Mouse (Mus musculus) intestine, embryonic 14.5 days (tissue): ENCODE data around the gene Fbn1. TPM values are rescaled to one million over a fixed set of nuclear protein-coding genes. Genes with fewer than 3 reads are reported as not detected.

Experiments
- ATAC-seq: fragments of 200-750 bp; cut with Nextera tagmentation; replicated peaks from 2 replicates; pipeline ENCODE4 v1.8.0; 2017; ENCODE audit warnings: low read depth, moderate number of reproducible peaks, moderate TSS enrichment, moderate library complexity; ENCODE audit not compliant: low FRiP score, low TSS enrichment
- DNase-seq: peaks from one replicate; pipeline ENCODE4 v3.0.0-alpha.2; 2018; ENCODE audit warnings: low spot score
- H3K27ac ChIP-seq: fragments of 300-500 bp; sonication (generic); 2 replicates; pipeline ENCODE4 v1.5.1; 2014; ENCODE audit warnings: low read depth, mild to moderate bottlenecking, control low read depth
- H3K27me3 ChIP-seq: fragments of 300-500 bp; sonication (generic); replicated peaks from 2 replicates; pipeline ENCODE4 v1.6.1; 2014; ENCODE audit warnings: low read length, control low read depth; ENCODE audit not compliant: control insufficient read depth, insufficient read depth
- H3K36me3 ChIP-seq: fragments of 300-500 bp; sonication (generic); 2 replicates; pipeline ENCODE4 v1.6.1; 2014; ENCODE audit warnings: low read length, control low read depth; ENCODE audit not compliant: control insufficient read depth, insufficient read depth
- H3K4me1 ChIP-seq: fragments of 300-500 bp; sonication (generic); replicated peaks from 2 replicates; pipeline ENCODE4 v1.6.1; 2014; ENCODE audit warnings: low read length, control low read depth, mixed read lengths; ENCODE audit not compliant: control insufficient read depth, insufficient read depth
- H3K4me2 ChIP-seq: fragments of 300-500 bp; sonication (generic); 2 replicates; pipeline ENCODE4 v1.6.1; 2014; ENCODE audit warnings: low read length
- H3K4me3 ChIP-seq: fragments of 300-500 bp; sonication (generic); 2 replicates; pipeline ENCODE4 v1.5.1; 2014; ENCODE audit warnings: low read depth, low read length, control low read depth, mixed read lengths
- H3K9ac ChIP-seq: fragments of 300-500 bp; sonication (generic); 2 replicates; pipeline ENCODE4 v1.6.1; 2014; ENCODE audit warnings: mild to moderate bottlenecking, low read length
- H3K9me3 ChIP-seq: fragments of 300-500 bp; sonication (generic); 2 replicates; pipeline ENCODE4 v1.6.1; 2016; ENCODE audit warnings: low read length, control low read depth; ENCODE audit not compliant: control insufficient read depth
- WGBS: fragments of 180-500 bp; shearing (Covaris S2); extraction: QIAGEN DNeasy Blood & Tissue Kit; methylation state at CpG from one replicate; pipeline ENCODE4 v1.1.7; 2014; 5-methylcytosine and 5-hydroxymethylcytosine counted together
- polyA plus RNA-seq: library from polyadenylated mRNA; unstranded; fragments of >200 nt; fragmentation: Nextera tagmentation; extraction: Ambion mirVana; gene quantifications from 2 replicates; pipeline ENCODE4 v1.2.1, GENCODE M21; 2014

Fbn1 gene
- polyA plus RNA-seq, 1 experiment from 2014 or later, result 45.1 TPM

DNA sequence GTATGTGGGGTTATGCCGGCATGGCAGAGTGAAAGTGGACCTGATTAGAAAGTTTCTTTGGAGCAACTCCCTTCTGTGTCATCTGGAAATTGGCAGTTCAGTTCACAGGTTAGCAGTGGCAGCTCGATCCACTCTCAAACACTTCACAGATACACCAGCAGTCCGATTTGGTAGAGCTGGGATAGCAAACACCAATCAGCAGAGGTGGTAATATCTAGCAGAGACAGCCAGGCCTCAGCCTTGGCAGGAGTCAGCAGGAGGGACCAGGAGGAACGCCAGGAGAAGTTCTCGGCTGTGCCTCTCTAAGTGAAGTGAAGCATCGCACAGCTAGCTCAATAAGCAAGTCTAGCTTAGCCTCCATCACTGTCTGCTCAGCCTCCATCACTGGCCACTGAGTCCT lies 74.3 kb downstream of the Fbn1 start:
- Histone ChIP-seq H3K4me1 (0 out of 2 replicates have a peak, but pooled peaks cover 3% of the 10 kb centered on the region), H3K27ac (no peak overlapping the region), H3K27me3 (no peaks in the 10 kb centered on the region), H3K4me2 (no peak overlapping the region), H3K9ac (no peak overlapping the region), H3K9me3 (no peaks in the 10 kb centered on the region), H3K4me3 (no peak overlapping the region), H3K36me3 (no peaks in the 10 kb centered on the region)
- 87% methylated on average over 6 of the region's 6 CpGs for WGBS
- no peak for ATAC-seq
- no peak for DNase-seq

DNA sequence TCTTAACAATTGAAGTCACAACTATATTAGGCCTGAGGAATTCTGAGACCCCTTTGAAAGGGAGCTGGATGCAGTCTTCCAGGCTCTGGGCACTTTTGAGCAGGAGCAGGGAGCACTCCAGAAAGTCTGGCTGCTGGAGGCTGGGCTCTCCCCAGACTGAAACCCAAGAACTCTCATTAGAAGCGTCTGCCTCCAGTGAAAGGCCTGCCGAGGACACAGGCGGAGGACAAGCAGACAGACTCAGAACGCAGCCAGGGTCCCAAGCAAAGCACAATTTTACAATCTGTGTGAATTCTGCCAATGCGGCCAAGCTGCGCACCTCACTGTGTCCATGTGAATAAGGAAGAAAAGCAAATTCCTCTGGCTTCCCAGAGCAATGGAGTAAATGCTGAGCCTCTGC lies 76.3 kb downstream of the Fbn1 start:
- H3K27ac ChIP-seq, result no peak overlapping the region
- no peak for ATAC-seq

DNA sequence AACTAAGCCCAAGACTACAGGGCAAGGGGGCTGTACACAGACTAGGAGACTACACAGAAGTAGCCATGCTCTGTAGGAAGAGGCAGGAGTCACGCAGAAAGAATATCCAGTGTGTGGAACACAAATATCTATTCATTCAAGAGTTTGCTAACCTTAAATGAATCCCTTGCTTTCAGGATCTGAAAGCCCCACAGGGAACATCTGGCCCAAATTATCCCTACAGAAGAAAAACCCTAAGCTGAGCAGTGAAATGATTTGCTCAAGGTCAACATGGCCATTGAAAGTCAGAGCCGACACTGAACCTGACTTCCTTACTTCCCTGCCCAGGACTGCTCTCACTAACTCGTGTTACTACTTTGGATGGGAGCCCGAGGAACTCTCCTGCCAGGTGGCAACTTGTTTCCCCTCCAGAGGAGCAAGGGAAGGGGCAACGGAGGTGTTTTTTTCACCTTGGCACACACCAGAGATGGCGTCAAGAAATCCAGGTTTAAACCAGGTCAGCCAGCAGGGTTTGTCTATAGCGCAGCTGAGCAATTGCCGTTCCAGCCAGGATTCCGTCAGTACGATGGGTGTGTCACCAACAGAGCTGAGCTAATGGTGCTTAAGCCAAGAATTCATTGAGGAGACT lies 78.9 kb downstream of the Fbn1 start:
- Histone ChIP-seq H3K9me3 (no peaks in the 10 kb centered on the region), H3K27ac (no peak overlapping the region), H3K36me3 (no peaks in the 10 kb centered on the region), H3K4me3 (no peak overlapping the region), H3K4me2 (no peak overlapping the region), H3K4me1 (peaks cover 14% of the 10 kb centered on the region; the same call in 1 of the 2 replicates), H3K9ac (no peak overlapping the region), H3K27me3 (no peaks in the 10 kb centered on the region)
- DNase-seq (peak; percentile 45), ATAC-seq (no peak)
- 84% methylated on average over 10 of the region's 10 CpGs for WGBS

More for the DNA sequence above, 76.3 kb downstream of the Fbn1 start:
- no peak overlapping the region for H3K4me2 ChIP-seq
- no peaks in the 10 kb centered on the region for H3K27me3 ChIP-seq
- H3K4me1 ChIP-seq, result peaks cover 15% of the 10 kb centered on the region; the same call in 1 of the 2 replicates
- no peaks in the 10 kb centered on the region for H3K36me3 ChIP-seq
- 56% methylated on average over 6 of the region's 6 CpGs for WGBS
- no peaks in the 10 kb centered on the region for H3K9me3 ChIP-seq
- no peak for DNase-seq
- H3K4me3 ChIP-seq, result no peak overlapping the region
- H3K9ac ChIP-seq, result no peak overlapping the region

DNA sequence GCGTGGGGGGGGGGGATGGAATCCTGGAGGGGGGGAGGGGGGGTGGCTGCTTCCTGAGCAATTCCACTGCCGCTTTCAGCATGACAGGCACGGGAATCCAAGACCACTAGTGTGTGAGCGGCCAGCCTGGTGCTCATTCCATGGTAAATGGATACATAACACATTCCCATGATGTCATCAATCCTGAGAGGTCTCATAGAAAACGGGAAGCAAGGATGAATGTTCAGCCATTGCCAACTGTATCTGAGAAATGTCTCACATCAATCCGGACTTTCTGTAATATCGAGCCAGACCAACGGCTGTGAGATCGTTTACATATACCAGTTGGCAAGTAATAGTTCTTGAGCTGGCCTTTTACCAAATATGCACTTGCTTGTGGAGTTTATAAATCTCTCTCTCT lies 87.2 kb downstream of the Fbn1 start:
- no peak overlapping the region for H3K4me3 ChIP-seq
- H3K36me3 ChIP-seq, result no peaks in the 10 kb centered on the region
- no peaks in the 10 kb centered on the region for H3K9me3 ChIP-seq
- H3K27me3 ChIP-seq, result no peaks in the 10 kb centered on the region
- no peak for DNase-seq
- no peak overlapping the region for H3K9ac ChIP-seq
- no peak overlapping the region for H3K4me2 ChIP-seq
- no peaks in the 10 kb centered on the region; the same call in 1 of the 2 replicates for H3K4me1 ChIP-seq
- peak overlapping the region; percentile 57; the same call in 1 of the 2 replicates for H3K27ac ChIP-seq
- WGBS, result 27% methylated on average over 9 of the region's 9 CpGs
- ATAC-seq, result peak; percentile 69

DNA sequence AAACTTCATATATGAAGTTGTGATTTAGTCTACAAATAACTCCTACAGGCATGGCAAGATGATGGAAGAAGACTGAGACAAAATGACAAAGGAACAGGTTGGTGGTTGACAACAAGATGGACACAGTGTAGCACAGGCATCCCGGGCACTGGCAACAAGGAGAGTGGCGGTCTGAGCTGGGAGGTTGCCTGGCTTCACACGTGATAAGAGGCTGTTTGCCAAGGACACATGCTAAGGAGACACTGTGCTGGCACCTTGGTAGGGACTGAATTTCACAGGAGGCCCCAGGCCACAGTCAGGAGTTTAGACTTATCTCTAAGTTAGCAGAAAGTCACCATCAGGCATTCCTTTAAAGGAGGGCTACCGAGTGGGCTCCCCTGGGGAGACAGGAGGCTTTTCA lies 88.1 kb downstream of the Fbn1 start:
- DNase-seq (no peak), ATAC-seq (no peak)
- Histone ChIP-seq H3K4me2 (no peak overlapping the region), H3K27ac (peak overlapping the region; percentile 20; the same call in 1 of the 2 replicates), H3K27me3 (no peaks in the 10 kb centered on the region), H3K36me3 (no peaks in the 10 kb centered on the region), H3K4me3 (no peak overlapping the region), H3K9me3 (no peaks in the 10 kb centered on the region), H3K9ac (no peak overlapping the region), H3K4me1 (no peaks in the 10 kb centered on the region; the same call in 1 of the 2 replicates)
- 89% methylated on average over 4 of the region's 4 CpGs for whole genome bisulfite sequencing

DNA sequence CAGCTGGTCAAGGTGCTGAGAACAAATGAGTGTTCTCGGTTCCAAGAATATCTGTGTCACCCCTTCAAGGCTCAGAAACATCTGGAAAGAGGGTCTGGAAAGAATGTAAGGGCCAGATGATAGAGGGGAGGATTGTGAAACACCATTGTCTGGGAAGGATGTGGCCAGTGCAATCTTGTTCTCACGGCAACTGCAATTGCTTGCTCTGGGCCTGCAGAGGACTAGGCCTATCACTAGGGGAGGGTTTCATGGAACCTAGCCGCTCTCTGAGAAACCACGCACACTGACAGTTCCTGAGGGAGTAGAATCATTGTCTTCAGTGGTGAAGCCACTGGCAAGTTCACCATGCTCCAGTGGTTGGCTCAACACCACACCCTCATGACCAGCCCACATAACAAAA lies 89.2 kb downstream of the Fbn1 start:
- ATAC-seq, result no peak
- no peak overlapping the region for H3K4me3 ChIP-seq
- no peaks in the 10 kb centered on the region for H3K27me3 ChIP-seq
- no peak overlapping the region for H3K9ac ChIP-seq
- H3K4me2 ChIP-seq, result no peak overlapping the region
- H3K4me1 ChIP-seq, result no peaks in the 10 kb centered on the region; the same call in 1 of the 2 replicates
- no peaks in the 10 kb centered on the region for H3K36me3 ChIP-seq
- DNase-seq, result no peak
- WGBS, result 81% methylated on average over 4 of the region's 4 CpGs
- no peaks in the 10 kb centered on the region for H3K9me3 ChIP-seq
- no peak overlapping the region for H3K27ac ChIP-seq

DNA sequence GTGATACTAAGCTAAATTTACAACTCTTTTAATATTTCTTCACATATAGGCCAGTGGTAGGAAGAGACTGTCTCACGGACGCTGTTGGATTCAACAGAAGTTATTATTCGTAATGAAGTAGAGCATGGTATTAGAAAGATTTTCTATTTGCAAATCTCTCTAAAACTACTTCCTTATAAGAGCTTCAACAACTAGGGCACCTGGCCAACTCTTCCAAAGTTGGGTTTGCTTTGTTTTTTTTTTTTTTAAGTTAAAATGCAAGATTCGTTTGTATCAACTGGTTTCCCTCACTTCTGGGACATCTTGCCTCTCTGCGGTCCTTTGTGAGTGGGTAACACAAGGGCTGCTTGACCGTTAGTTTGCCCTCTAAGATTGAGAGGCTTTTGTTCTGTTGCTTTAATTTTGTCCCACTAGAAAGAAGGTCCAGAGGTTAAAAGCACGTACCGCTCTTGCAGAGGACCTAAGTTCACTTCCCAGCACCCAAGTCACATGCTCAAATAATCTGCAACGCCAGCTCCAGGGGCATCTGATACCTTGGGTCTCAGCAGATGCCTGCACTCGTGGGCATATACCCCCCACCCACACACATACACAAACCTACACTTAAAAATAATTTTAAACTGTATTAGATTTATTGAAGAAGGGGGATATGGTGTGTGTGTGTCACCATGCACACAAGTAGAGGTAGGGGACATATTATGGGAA lies 91.1 kb downstream of the Fbn1 start:
- H3K4me1 ChIP-seq, result no peaks in the 10 kb centered on the region; the same call in 1 of the 2 replicates
- no peak overlapping the region for H3K27ac ChIP-seq
- WGBS, result 83% methylated on average over 10 of the region's 10 CpGs
- DNase-seq (no peak), ATAC-seq (no peak)
- H3K4me2 ChIP-seq, result no peak overlapping the region
- no peaks in the 10 kb centered on the region for H3K27me3 ChIP-seq
- H3K36me3 ChIP-seq, result no peaks in the 10 kb centered on the region; the same call in 1 of the 2 replicates
- H3K9ac ChIP-seq, result no peak overlapping the region
- H3K9me3 ChIP-seq, result no peaks in the 10 kb centered on the region
- no peak overlapping the region for H3K4me3 ChIP-seq

DNA sequence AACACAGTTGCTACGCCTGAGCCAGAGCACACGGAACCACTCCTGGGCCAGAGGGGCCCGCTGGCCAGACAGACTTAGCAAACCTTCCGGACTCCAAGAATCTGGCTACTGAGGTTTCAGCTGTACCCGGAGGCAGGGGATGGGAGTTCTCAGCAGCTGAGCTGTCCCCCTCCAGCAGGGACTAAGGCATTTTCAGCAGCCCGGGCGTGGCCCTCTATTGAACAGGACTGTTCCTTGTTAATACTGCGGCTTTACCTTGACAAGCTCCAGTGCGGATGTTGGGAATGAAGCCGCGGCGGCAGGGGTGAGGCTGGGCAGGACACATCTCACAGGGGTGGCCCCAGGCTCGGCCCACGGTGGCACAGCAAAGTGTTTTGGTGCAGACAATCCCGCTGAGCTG lies 95.4 kb downstream of the Fbn1 start:
- DNase-seq (no peak), ATAC-seq (no peak)
- no peaks in the 10 kb centered on the region for H3K27me3 ChIP-seq
- H3K4me3 ChIP-seq, result no peak overlapping the region
- no peak overlapping the region for H3K4me2 ChIP-seq
- peak overlapping the region; percentile 24; the same call in 1 of the 2 replicates for H3K27ac ChIP-seq
- whole genome bisulfite sequencing, result 83% methylated on average over 15 of the region's 15 CpGs
- H3K4me1 ChIP-seq, result no peaks in the 10 kb centered on the region
- H3K9me3 ChIP-seq, result no peaks in the 10 kb centered on the region
- H3K9ac ChIP-seq, result no peak overlapping the region
- H3K36me3 ChIP-seq, result no peaks in the 10 kb centered on the region; the same call in 1 of the 2 replicates
